Mouse (Mus musculus) urinary bladder, adult 18-20 months (tissue): ENCODE measurements around the gene Snx25.

Experiments
- DNase-seq, 2 experiments: peaks; one replicate each; pipeline ENCODE4 v3.0.0; 2022; ENCODE audit warnings: low spot score in 2 of 2, mixed read lengths in 2 of 2

The Snx25 gene

GRCm38 (mm10) chr8:46152064-46153031, at the start of gene Snx25:
Gene Snx25 (minus strand): TSS chr8:46152159.
- DNase-seq: peak; percentile 72 to 85

DNA sequence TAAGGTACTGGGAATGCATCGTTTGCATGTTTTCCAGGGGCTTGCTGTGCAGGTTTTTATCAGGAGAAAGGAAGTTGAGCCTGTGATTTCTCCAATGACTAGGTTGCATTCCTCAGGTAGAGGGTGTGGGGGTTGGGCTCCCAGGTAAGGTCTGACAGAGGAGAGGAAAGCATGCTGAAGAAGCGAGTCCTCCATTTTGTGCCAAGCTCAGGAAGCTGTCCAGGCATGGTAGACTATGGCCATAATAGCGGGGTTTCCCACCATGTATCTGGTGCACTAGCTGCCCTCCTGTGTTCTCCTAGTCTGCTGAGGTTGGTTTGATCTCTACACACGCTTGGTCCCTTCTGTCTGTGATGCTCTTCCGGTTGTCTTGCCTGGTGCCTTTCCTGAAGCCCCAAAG, 45.7 kb upstream of the Snx25 start:
- no peak for DNase-seq

- DNase-seq: no peak
Measured at GRCm38 (mm10) chr8:46196877-46197276, 44.9 kb upstream of the Snx25 start.

GRCm38 (mm10) chr8:46193100-46193499, 41.1 kb upstream of the Snx25 start:
- no peak for DNase-seq

GRCm38 (mm10) chr8:46185361-46185760, 33.4 kb upstream of the Snx25 start:
- DNase-seq: peak in 1 of 2 experiments; percentile 22

DNA sequence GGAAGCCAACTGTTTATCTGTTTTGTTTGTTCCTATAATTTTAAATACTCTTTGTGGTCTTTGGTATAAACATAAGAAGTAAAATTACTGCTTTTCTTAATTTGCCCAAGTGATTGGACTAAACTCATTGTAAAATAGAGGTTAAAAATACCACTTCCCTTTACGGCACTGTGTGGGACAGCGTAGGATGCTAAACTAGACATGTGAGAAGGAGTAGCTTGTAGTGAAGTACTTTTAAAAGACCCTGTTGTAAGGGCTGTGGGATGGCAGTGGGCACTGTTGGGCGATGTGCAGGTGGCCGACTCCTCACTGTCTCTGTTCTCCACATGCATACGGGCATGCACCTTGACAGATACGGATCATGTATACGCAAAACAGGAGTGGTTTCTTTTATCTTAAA, 28.2 kb upstream of the Snx25 start:
- DNase-seq: no peak

GRCm38 (mm10) chr8:46173651-46174050, 21.7 kb upstream of the Snx25 start:
- DNase-seq: no peak

DNA sequence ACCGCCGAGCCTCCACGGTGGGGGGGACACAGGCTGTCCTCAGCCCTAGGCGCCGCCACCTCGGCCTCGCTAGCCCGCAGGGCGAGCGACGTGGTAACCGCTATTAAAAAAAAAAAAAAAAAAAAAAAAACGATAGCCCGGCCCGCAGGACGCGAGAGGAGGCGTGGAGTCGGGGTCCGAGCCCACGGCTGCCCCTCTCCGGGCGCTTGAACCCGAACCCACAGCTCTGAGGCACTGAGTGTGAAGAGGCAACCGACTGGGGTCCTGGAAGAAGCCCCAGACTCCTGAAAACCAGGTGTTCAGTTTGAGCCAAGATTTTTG, 11.9 kb upstream of the Snx25 start:
- DNase-seq: no peak

GRCm38 (mm10) chr8:46162953-46163869, 11.3 kb upstream of the Snx25 start:
- peak; percentile 96 to 97 for DNase-seq

GRCm38 (mm10) chr8:46153042-46153441, 1.1 kb upstream of the Snx25 start:
- no peak for DNase-seq

DNA sequence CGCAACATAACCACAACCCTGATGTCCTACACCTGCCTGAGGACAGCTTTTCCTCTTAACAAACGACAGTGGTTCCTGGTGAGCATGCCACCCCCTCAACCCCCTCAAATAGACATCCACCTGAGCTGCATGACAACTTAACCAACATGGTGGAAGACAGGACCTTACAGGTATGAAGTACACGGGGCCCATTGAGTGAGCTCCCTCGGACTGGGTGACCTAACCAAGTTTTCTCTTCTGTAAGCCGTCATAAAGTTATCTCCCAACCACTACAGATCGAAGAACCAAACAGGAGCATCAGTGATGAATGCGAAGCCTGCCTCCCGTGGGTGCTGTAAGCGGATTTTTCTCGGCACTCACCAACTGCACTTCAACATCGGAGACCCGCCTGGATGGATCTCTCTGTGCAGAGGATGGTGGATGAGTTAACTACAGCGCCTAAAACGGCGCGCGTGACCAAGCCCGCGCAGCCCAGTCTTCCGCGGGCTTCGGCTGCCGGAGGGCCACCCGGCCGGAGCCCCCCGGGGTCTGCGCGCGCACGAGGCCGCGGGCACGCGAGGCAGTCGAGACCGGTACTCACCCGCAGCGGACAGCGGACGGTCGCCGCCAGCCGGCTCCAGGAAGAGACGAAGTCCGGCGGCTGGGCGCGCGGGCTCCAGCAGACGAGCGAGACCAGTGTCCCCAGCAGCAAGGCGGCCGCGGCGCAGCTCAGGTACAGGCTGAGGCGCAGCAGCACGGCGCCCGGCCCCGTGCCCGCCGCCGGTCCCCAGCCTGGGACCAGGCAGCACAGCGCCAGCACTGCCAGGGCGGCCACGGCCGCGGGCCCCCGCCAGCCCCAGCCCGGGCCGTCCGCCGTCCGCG, 527 bp downstream of the Snx25 start, which contains the start of gene Cfap97:
TSS of gene Cfap97 (plus strand) at position 570 of the 861 bp plus-strand sequence.
- DNase-seq: peak; percentile 4 to 50

GRCm38 (mm10) chr8:46149782-46150181, 2.2 kb downstream of the Snx25 start:
- DNase-seq: no peak

DNA sequence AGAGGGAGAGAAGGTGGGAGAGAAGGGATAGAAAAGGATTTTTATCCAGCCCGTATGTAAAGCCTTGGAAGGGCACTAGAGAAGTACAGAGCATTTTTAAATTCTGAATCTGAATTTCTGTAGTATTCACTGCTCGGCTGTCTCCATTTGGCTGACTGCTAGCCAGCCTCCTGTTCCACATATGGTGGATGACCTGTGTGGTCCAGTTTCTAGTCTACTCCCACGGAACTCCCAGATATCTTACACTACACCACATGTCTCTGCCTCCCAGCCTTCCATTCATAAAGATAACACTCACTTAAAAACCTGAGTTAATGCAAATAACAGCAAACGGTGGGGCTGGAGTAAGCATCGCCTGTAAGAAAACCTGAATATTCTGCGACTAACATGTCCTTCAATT, 2.7 kb downstream of the Snx25 start:
- no peak for DNase-seq

- no peak for DNase-seq
Measured at GRCm38 (mm10) chr8:46146173-46146572, 5.8 kb downstream of the Snx25 start.

- DNase-seq: no peak
Measured at GRCm38 (mm10) chr8:46143924-46144323, 8.0 kb downstream of the Snx25 start.

DNA sequence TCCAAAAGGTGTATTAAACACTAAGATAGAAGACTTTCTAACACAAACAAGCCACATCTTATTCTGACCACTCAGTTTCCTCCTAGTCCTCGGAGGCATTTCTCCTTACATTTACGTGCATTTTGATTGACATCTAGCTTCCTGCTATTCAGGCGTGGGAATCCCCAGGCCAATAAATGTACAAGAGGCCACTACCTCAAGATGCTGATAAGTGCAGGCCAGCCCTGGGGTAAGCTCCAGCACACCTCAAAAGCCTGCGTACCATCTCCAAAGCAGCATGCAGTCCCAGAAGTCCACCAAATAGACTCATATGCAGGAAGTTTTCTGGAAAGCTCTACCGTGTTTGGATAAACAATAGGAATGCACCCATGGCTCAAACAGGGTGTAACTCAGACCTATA, 8.5 kb downstream of the Snx25 start:
- no peak for DNase-seq

GRCm38 (mm10) chr8:46142498-46143081, 9.4 kb downstream of the Snx25 start:
- no peak for DNase-seq

DNA sequence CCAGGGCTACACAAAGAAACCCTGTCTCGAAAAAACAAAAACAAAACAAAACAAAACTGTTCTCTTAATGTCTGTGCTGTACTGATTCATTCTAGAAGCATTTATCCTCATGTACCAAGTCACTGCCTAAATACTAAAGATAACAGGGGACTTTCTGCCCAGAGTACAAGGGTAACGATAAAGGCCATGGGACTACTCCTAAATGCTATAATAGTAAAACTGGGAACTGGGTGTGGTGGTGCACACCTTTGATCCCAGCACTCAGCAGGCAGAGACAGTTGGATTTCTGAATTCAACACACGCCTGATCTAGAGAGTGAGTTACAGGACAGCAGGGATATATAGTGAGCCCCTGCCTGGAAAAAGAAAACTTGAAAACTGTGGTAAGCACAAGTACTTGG, 10.3 kb downstream of the Snx25 start:
- no peak for DNase-seq

DNA sequence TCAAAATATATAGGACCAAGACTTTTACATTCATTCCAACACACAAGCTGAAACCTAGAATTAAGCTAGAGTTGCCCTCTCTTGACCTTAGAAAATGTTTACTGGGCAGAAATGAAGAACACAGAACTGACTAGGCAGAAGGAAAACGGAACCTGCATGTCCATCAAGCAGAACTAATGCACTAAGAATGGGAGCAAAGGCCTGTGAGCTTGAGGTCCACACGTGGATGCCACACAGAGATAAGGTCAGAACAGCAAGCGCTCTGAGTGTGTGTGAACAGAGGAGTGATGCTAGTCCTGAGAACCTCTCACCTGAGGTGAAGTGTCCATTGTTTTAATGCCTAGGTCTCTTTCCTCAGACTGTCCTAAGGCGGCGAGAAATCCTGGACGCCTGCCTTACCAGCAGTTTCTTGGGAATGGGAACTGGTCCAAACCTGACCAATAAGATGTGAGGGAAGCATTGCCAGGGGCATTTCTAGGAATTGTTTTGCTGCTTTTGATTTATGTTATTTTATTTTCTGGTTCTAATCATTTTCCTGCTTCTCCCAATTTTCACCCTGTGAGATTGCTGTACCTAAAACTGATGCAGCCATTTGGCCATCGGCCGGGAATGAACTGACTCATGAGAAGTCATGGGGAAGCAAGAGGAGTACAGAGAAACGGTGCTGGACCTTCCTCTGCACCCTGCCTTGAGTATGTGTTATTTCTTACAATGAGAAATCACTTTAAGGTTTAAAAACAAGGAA, 11.4 kb downstream of the Snx25 start:
- DNase-seq: no peak

- no peak for DNase-seq
Measured at GRCm38 (mm10) chr8:46137843-46138596, 13.9 kb downstream of the Snx25 start.
